Mouse (Mus musculus): ENCODE data around the gene March10.

- TF ChIP-seq GATA1 (IDR thresholded peaks at IDR 0.05; ENCODE audit: borderline replicate concordance, low read length) = no peak
- no peak for TF ChIP-seq FLI1 (IDR thresholded peaks at IDR 0.05; ENCODE audit: low read length)
Observed at GRCm38 (mm10) chr11:105445741-105446140, 10.8 kb downstream of the March10 start.

Data from megakaryocyte, embryonic 14.5 days (primary cell).